Mouse (Mus musculus) midbrain, embryonic 12.5 days (tissue): Measurements from ENCODE around the gene Eef1akmt4. TPM values are rescaled to one million over a fixed set of nuclear protein-coding genes. Genes with fewer than 3 reads are reported as not detected.
A peak's percentile ranks its signal among the peaks of the same experiment; 100 is the strongest.
"Not testable (repeated sequence)": the region's sequence is repeated elsewhere in the genome, so short reads cannot be mapped to it uniquely, and the experiment has no call there.

Experiments
- ATAC-seq: fragments of 200-750 bp; cut with Nextera tagmentation; 2 replicates; pipeline ENCODE4 v1.8.0; 2017; ENCODE audit warnings: low read depth, moderate TSS enrichment, moderate library complexity; ENCODE audit not compliant: low FRiP score
- H3K27ac ChIP-seq: fragments of 300-500 bp; sonication (generic); replicated peaks from 2 replicates; pipeline ENCODE4 v1.5.1; 2016; ENCODE audit warnings: mild to moderate bottlenecking
- H3K27me3 ChIP-seq: fragments of 300-500 bp; sonication (generic); 2 replicates; pipeline ENCODE4 v1.6.1; 2016; ENCODE audit warnings: mild to moderate bottlenecking
- H3K36me3 ChIP-seq: fragments of 300-500 bp; sonication (generic); 2 replicates; pipeline ENCODE4 v1.6.1; 2016
- H3K4me1 ChIP-seq: fragments of 300-500 bp; sonication (generic); 2 replicates; pipeline ENCODE4 v1.6.1; 2016
- H3K4me2 ChIP-seq: fragments of 300-500 bp; sonication (generic); replicated peaks from 2 replicates; pipeline ENCODE4 v1.6.1; 2016; ENCODE audit warnings: mild to moderate bottlenecking, moderate library complexity
- H3K4me3 ChIP-seq: fragments of 300-500 bp; sonication (generic); 2 replicates; pipeline ENCODE4 v1.5.1; 2016; ENCODE audit warnings: mild to moderate bottlenecking
- H3K9ac ChIP-seq: fragments of 300-500 bp; sonication (generic); replicated peaks from 2 replicates; pipeline ENCODE4 v1.6.1; 2016; ENCODE audit warnings: mild to moderate bottlenecking, moderate library complexity
- H3K9me3 ChIP-seq: fragments of 300-500 bp; sonication (generic); 2 replicates; pipeline ENCODE4 v1.6.1; 2016; ENCODE audit warnings: mild to moderate bottlenecking
- WGBS: fragments of 180-500 bp; shearing (Covaris S2); methylation state at CpG from one replicate; pipeline ENCODE4 v1.1.7; 2016; 5-methylcytosine and 5-hydroxymethylcytosine counted together
- microRNA counts: library from miRNA; unstranded; fragments of <30 nt; microRNA quantifications from one replicate; lab custom pipeline; 2017
- microRNA-seq: library from miRNA; unstranded; fragments of <30 nt; microRNA quantifications from one replicate; pipeline ENCODE4, GENCODE M21; 2017
- polyA plus RNA-seq: library from polyadenylated mRNA; unstranded; fragments of >200 nt; fragmentation: Nextera tagmentation; extraction: Ambion mirVana; gene quantifications from 2 replicates; pipeline ENCODE4 v1.2.1, GENCODE M21; 2016

Gene Eef1akmt4
- polyA plus RNA-seq, 1 experiment from 2014 or later, result 22.1 TPM

GRCm38 (mm10) chr16:20637410-20637809 is 26.0 kb downstream of the Eef1akmt4 start:
- Histone ChIP-seq H3K9ac (no peak overlapping the region), H3K4me2 (no peak overlapping the region), H3K4me3 (no peak overlapping the region), H3K4me1 (no peaks in the 10 kb centered on the region), H3K9me3 (no peaks in the 10 kb centered on the region), H3K27ac (no peak overlapping the region), H3K27me3 (no peaks in the 10 kb centered on the region), H3K36me3 (peaks cover 6% of the 10 kb centered on the region; the same call in 1 of the 2 replicates)
- no peak for ATAC-seq
- 83% methylated on average over 8 of the region's 8 CpGs for WGBS

GRCm38 (mm10) chr16:20638367-20638766 is 27.0 kb downstream of the Eef1akmt4 start:
- Histone ChIP-seq H3K27ac (no peak overlapping the region), H3K9me3 (no peaks in the 10 kb centered on the region), H3K27me3 (no peaks in the 10 kb centered on the region), H3K36me3 (peaks cover 6% of the 10 kb centered on the region; the same call in 1 of the 2 replicates), H3K4me2 (no peak overlapping the region), H3K9ac (no peak overlapping the region), H3K4me1 (no peaks in the 10 kb centered on the region), H3K4me3 (no peak overlapping the region)
- ATAC-seq, result no peak
- 76% methylated on average over 8 of the region's 8 CpGs for WGBS

GRCm38 (mm10) chr16:20642161-20642560 is 30.8 kb downstream of the Eef1akmt4 start:
- Histone ChIP-seq H3K27me3 (no peaks in the 10 kb centered on the region), H3K4me2 (no peak overlapping the region), H3K9ac (no peak overlapping the region), H3K36me3 (no peaks in the 10 kb centered on the region), H3K9me3 (no peaks in the 10 kb centered on the region), H3K4me1 (no peaks in the 10 kb centered on the region), H3K4me3 (no peak overlapping the region), H3K27ac (no peak overlapping the region)
- 3% methylated on average over 8 of the region's 8 CpGs for WGBS
- ATAC-seq, result peak; percentile 66; the same call in 1 of the 2 replicates

- Histone ChIP-seq H3K4me1 (no peaks in the 10 kb centered on the region), H3K27me3 (no peaks in the 10 kb centered on the region), H3K9me3 (no peaks in the 10 kb centered on the region), H3K4me2 (no peak overlapping the region), H3K27ac (no peak overlapping the region), H3K9ac (no peak overlapping the region), H3K36me3 (no peaks in the 10 kb centered on the region), H3K4me3 (no peak overlapping the region)
- no peak for ATAC-seq
- 86% methylated on average over 7 of the region's 7 CpGs for WGBS
Measured at GRCm38 (mm10) chr16:20643911-20644310, 32.5 kb downstream of the Eef1akmt4 start.

- 3% methylated on average over 46 of the region's 46 CpGs for WGBS
- Histone ChIP-seq H3K27ac (peak within 1 kb of the TSS; percentile 75), H3K4me3 (peak within 1 kb of the TSS; percentile 91)
Measured at GRCm38 (mm10) chr16:20651076-20651946, 39.9 kb downstream of the Eef1akmt4 start, which contains the start of gene Psmd2. Psmd2 (plus strand) TSS chr16:20651652.

GRCm38 (mm10) chr16:20651947-20652310 is 40.5 kb downstream of the Eef1akmt4 start:
- no peaks in the 10 kb centered on the region for H3K9me3 ChIP-seq
- peak overlapping the region; percentile 91 for H3K4me3 ChIP-seq
- H3K4me1 ChIP-seq, result peaks cover 19% of the 10 kb centered on the region
- H3K9ac ChIP-seq, result peak overlapping the region; percentile 90
- H3K27ac ChIP-seq, result 0 out of 2 replicates have a peak overlapping the region, but pooled peaks have one; percentile 75
- 12% methylated on average over 12 of the region's 12 CpGs for WGBS
- no peak for ATAC-seq
- H3K27me3 ChIP-seq, result no peaks in the 10 kb centered on the region
- H3K36me3 ChIP-seq, result peaks cover 30% of the 10 kb centered on the region
- peak overlapping the region; percentile 94 for H3K4me2 ChIP-seq

More at GRCm38 (mm10) chr16:20651076-20651946, 39.9 kb downstream of the Eef1akmt4 start, which contains the start of gene Psmd2:
- Histone ChIP-seq H3K27me3 (no peaks in the 10 kb centered on the region), H3K4me2 (peak within 1 kb of the TSS; percentile 94), H3K9me3 (no peaks in the 10 kb centered on the region), H3K36me3 (peaks cover 24% of the 10 kb centered on the region), H3K9ac (peak within 1 kb of the TSS; percentile 90), H3K4me1 (peaks cover 19% of the 10 kb centered on the region)
- peak; percentile 97 for ATAC-seq

GRCm38 (mm10) chr16:20653315-20653714 is 41.9 kb downstream of the Eef1akmt4 start:
- Histone ChIP-seq H3K4me2 (peak overlapping the region; percentile 94; the same call in 1 of the 2 replicates), H3K4me3 (0 out of 2 replicates have a peak overlapping the region, but pooled peaks have one; percentile 91), H3K27me3 (no peaks in the 10 kb centered on the region), H3K9me3 (no peaks in the 10 kb centered on the region), H3K9ac (no peak overlapping the region), H3K27ac (no peak overlapping the region), H3K36me3 (peaks cover 44% of the 10 kb centered on the region), H3K4me1 (peaks cover 19% of the 10 kb centered on the region)
- no peak for ATAC-seq
- WGBS, result 53% methylated on average over 2 of the region's 2 CpGs

GRCm38 (mm10) chr16:20657661-20658060 is 46.3 kb downstream of the Eef1akmt4 start:
- Histone ChIP-seq H3K36me3 (peaks cover 86% of the 10 kb centered on the region), H3K27me3 (no peaks in the 10 kb centered on the region), H3K4me2 (no peak overlapping the region), H3K27ac (no peak overlapping the region), H3K4me1 (peaks cover 8% of the 10 kb centered on the region), H3K9ac (no peak overlapping the region), H3K9me3 (no peaks in the 10 kb centered on the region), H3K4me3 (no peak overlapping the region)
- WGBS, result 88% methylated on average over 4 of the region's 4 CpGs
- ATAC-seq, result no peak

- not testable (repeated sequence) for H3K27me3 ChIP-seq, H3K4me3 ChIP-seq, H3K27ac ChIP-seq
Measured at GRCm38 (mm10) chr16:20668013-20668412, 56.6 kb downstream of the Eef1akmt4 start, which contains the start of gene Eif4g1. Eif4g1 (plus strand) TSS chr16:20668313.

More at GRCm38 (mm10) chr16:20668013-20668412, 56.6 kb downstream of the Eef1akmt4 start, which contains the start of gene Eif4g1:
- not testable (repeated sequence) for ATAC-seq, H3K4me2 ChIP-seq, H3K9me3 ChIP-seq, H3K4me1 ChIP-seq, H3K9ac ChIP-seq
- WGBS, result 95% methylated on average over 5 of the region's 6 CpGs
- peaks cover 16% of the 10 kb centered on the region for H3K36me3 ChIP-seq

MicroRNA genes within 50 kb of the gene (microRNA counts, 519-probe panel; counts per million panel counts)
- 4,484 counts per million, percentile 33 among the panel's probes with 10 or more counts for microRNA mmu-miR-1224 (lab: Ali Mortazavi, UCI)

Small RNAs within 50 kb of the gene (microRNA-seq; reads per million reads assigned to microRNA genes)
- gene Mir1224, result 20.9 reads per million, percentile 33 among the genes with 10 or more reads in this experiment

Other genes starting within 250 kb of the Eef1akmt4 start
- gene Abcc5, start 185.2 kb upstream of the Eef1akmt4 start, polyA plus RNA-seq, result 122 and 138 TPM in 2 replicates
- 120 and 136 TPM in 2 replicates for gene Eif2b5, start 112.8 kb upstream of the Eef1akmt4 start, polyA plus RNA-seq
- 49.1 and 52.6 TPM in 2 replicates for gene Dvl3, start 94.6 kb upstream of the Eef1akmt4 start, polyA plus RNA-seq
- 906 and 914 TPM in 2 replicates for gene Ap2m1, start 76.1 kb upstream of the Eef1akmt4 start, polyA plus RNA-seq
- gene Abcf3, start 63.0 kb upstream of the Eef1akmt4 start, polyA plus RNA-seq, result 76.5 and 77.9 TPM in 2 replicates
- gene Vwa5b2, start 22.1 kb upstream of the Eef1akmt4 start, polyA plus RNA-seq, result 6.0 and 7.5 TPM in 2 replicates
- gene Gm49333, start within 50 bp of the Eef1akmt4 start, polyA plus RNA-seq, result 0.45 TPM in 1 of 2 replicates, not detected in the other
- gene Alg3, start 142 bp downstream of the Eef1akmt4 start, polyA plus RNA-seq, result 42.6 TPM in 2 replicates
- 8.8 and 9.8 TPM in 2 replicates for gene Camk2n2, start 9.7 kb downstream of the Eef1akmt4 start, polyA plus RNA-seq
- gene Ece2, start 18.2 kb downstream of the Eef1akmt4 start, polyA plus RNA-seq, result 7.8 and 9.7 TPM in 2 replicates
- gene Psmd2, start 40.1 kb downstream of the Eef1akmt4 start, polyA plus RNA-seq, result 432 and 443 TPM in 2 replicates
- 191 and 210 TPM in 2 replicates for gene Eif4g1, start 56.7 kb downstream of the Eef1akmt4 start, polyA plus RNA-seq
- 17.9 and 18.0 TPM in 2 replicates for gene Fam131a, start 81.6 kb downstream of the Eef1akmt4 start, polyA plus RNA-seq
- gene Polr2h, start 106.1 kb downstream of the Eef1akmt4 start, polyA plus RNA-seq, result 84.5 and 87.6 TPM in 2 replicates
- gene Clcn2, start 106.2 kb downstream of the Eef1akmt4 start, polyA plus RNA-seq, result 30.7 and 32.8 TPM in 2 replicates
- gene Chrd, start 121.5 kb downstream of the Eef1akmt4 start, polyA plus RNA-seq, result 4.8 and 5.3 TPM in 2 replicates
- 0.43 and 0.63 TPM in 2 replicates for gene Thpo, start 122.9 kb downstream of the Eef1akmt4 start, polyA plus RNA-seq